Mouse (Mus musculus): ENCODE measurements around the gene 1700013H16Rik. TPM values are rescaled to one million over a fixed set of nuclear protein-coding genes. Genes with fewer than 3 reads are reported as not detected.

Gene 1700013H16Rik
- polyA plus RNA-seq, 1 experiment from 2014 or later: not detected

DNA sequence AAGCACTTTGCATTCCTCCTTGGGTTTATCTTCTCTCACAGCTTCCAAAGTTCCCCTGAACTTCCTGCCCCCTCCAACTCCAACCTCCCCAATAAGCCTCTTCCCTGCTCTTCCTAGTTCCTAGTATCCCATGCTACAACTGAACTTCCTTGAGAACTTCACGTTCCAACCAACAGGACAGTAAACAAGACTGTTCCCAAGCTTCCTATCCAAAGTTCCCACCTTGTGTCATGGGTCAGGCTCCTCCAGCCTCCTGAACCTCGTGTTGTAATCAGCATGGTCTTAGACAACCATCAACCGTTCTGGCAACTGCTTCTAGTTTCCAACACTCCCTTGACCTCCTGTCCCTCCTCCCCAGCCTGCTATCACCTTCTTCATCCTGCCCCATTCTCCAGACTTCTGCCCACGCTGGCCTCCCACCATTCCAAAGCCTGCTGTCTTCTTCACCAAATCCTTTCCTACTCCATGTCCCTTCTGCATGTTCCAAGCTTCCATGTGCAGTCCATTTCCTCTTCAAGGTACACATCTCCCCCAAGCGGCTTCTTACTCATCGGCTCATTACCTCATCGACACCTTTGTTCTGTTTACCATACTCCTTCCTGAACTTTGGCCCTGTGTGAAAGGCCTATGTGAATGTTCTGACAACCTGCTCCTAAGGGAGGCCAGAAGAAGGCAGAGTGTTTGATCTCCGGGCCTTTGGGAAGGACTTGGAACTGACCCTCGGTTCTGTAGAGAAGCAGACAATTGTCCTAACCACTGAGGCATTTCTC, 63.4 kb downstream of the 1700013H16Rik start:
- no peak for ATAC-seq (ENCODE audit: insufficient number of reproducible peaks, insufficient read depth, low FRiP score, low TSS enrichment, low read depth)
- H3K27me3 ChIP-seq: no peaks in the 10 kb centered on the region
- H3K36me3 ChIP-seq: no peaks in the 10 kb centered on the region
- no peaks in the 10 kb centered on the region for H3K9me3 ChIP-seq
- H3K27ac ChIP-seq: no peak overlapping the region
- H3K4me3 ChIP-seq: no peak overlapping the region
- WGBS: 86% methylated on average over 9 of the region's 9 CpGs
- H3K9ac ChIP-seq: no peak overlapping the region
- no peak overlapping the region for H3K4me2 ChIP-seq
- no peaks in the 10 kb centered on the region for H3K4me1 ChIP-seq

DNA sequence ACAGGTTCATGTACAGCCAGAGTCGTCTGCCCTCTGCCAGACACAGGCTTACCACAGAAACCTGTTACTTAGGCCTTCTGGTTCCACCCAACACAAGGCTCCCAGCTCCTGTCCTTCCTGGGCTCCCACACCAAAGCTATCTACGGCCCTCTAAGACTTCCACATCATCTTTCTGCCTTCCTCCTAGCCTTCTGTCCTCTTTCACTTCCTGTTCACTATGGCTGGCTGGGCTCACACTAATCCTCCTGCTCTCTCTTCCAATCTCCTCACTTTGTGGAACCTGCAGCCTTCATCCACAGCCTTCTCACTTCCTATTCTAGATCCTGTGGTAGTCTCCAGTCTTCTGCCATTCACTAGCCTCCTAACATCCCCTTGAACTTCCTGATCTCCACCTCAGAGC, 64.5 kb downstream of the 1700013H16Rik start:
- ATAC-seq (ENCODE audit: insufficient number of reproducible peaks, insufficient read depth, low FRiP score, low TSS enrichment, low read depth): no peak
- no peak overlapping the region for H3K9ac ChIP-seq
- 73% methylated on average over 2 of the region's 2 CpGs for WGBS
- no peak overlapping the region for H3K4me2 ChIP-seq
- H3K4me1 ChIP-seq: no peaks in the 10 kb centered on the region
- H3K4me3 ChIP-seq: no peak overlapping the region
- no peaks in the 10 kb centered on the region for H3K9me3 ChIP-seq
- no peaks in the 10 kb centered on the region for H3K27me3 ChIP-seq
- H3K36me3 ChIP-seq: no peaks in the 10 kb centered on the region
- H3K27ac ChIP-seq: no peak overlapping the region

Other genes with a start within 250 kb of the 1700013H16Rik start
- 44.6 and 49.4 TPM in 2 replicates for gene Rtl8c, start 149.8 kb downstream of the 1700013H16Rik start, polyA plus RNA-seq (2015; fragmentation: Nextera tagmentation; extraction: Ambion mirVana)
- not detected in 2 replicates for gene Gm14597, start 148.9 kb downstream of the 1700013H16Rik start, polyA plus RNA-seq (2015; fragmentation: Nextera tagmentation; extraction: Ambion mirVana)
- 67.9 and 68.0 TPM in 2 replicates for gene Rtl8a, start 114.1 kb downstream of the 1700013H16Rik start, polyA plus RNA-seq (2015; fragmentation: Nextera tagmentation; extraction: Ambion mirVana)
- gene Rtl8b, start 87.4 kb downstream of the 1700013H16Rik start, polyA plus RNA-seq (2015; fragmentation: Nextera tagmentation; extraction: Ambion mirVana): 59.5 and 62.3 TPM in 2 replicates
- 0.43 and 0.62 TPM in 2 replicates for gene 4930502E18Rik, start 33.0 kb downstream of the 1700013H16Rik start, polyA plus RNA-seq (2015; fragmentation: Nextera tagmentation; extraction: Ambion mirVana)
- not detected in 2 replicates for gene Zfp36l3, start 18.6 kb upstream of the 1700013H16Rik start, polyA plus RNA-seq (2015; fragmentation: Nextera tagmentation; extraction: Ambion mirVana)
- 1.2 and 1.7 TPM in 2 replicates for gene Xlr, start 39.9 kb upstream of the 1700013H16Rik start, polyA plus RNA-seq (2015; fragmentation: Nextera tagmentation; extraction: Ambion mirVana)

Data from embryonic facial prominence, embryonic 13.5 days (tissue).